Mouse (Mus musculus): ENCODE results near the gene Gm266.

GRCm38 (mm10) chr12:111455860-111456259 lies 29.8 kb downstream of the Gm266 start:
- TF ChIP-seq TAL1 (IDR thresholded peaks at IDR 0.05; ENCODE audit: low read length) (no peak), GATA1 (IDR thresholded peaks at IDR 0.05; ENCODE audit: low read length) (no peak)

Measured in erythroblast, embryonic 14.5 days (primary cell).